Comparison of ENCODE assay signal across 8 mouse cellular contexts in the genomic region with DNA sequence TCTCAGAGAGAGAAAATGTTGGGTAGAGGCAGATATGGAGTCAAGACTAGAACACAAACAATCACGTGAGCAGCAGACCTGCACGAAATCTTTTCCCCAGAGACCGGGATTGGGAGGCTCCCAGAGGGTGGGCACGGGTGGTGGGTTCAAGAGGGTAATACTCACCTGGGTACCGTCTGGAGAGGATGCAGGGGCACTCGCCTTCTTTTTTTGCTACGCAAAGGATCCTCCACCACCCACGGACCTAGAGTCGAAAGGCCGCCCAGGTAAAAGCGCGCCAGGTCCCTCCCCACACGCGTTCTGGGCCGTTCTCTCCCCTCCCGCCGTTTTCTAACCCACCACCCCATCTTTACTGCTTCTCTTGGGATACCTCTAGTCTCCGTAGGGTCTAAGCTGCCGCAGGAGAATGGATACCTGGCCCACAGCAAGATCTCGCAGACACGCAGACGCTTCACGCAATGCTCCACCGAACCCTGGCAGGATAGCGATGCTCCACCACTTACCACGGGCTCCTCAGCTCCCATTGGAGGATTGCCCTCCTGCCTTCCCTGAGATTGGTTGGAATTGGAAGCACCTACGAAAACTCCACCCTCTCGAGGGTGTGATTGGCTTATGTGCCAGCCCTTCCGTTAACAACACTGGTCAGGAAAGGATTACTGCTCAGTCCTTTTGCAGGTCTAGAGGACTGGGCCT. TPM values are rescaled to one million over a fixed set of nuclear protein-coding genes. Genes with fewer than 3 reads are reported as not detected.
A peak's percentile ranks its signal among the peaks of the same experiment; 100 is the strongest.
DNase-seq lines count a peak whose midpoint lies in the region; ATAC-seq and TF ChIP-seq lines count a peak whose summit lies in the region.

Gene Kantr, minus strand, starts transcription at position 500 of the 693 bp plus-strand sequence.

- H3K4me2 ChIP-seq in neural tube, embryonic 15.5 days, result peak within 1 kb of the TSS; percentile 57

- no peaks in the 10 kb centered on the region; the same call in 1 of the 2 replicates for H3K4me1 ChIP-seq in lung, adult 2 months (ENCODE audit: control insufficient read depth, insufficient read depth, low read length)
- H3K4me1 ChIP-seq in neural tube, embryonic 15.5 days, result peaks cover 11% of the 10 kb centered on the region

- DNase-seq in NIH3T3 (ENCODE audit: low read depth), result peak; percentile 91
- DNase-seq in cerebellum, adult 9-10 months, result peak; percentile 89
- peak; percentile 88 for DNase-seq in forelimb bud, embryonic 11.5 days (ENCODE audit: low read depth, low spot score)
- DNase-seq in heart, postnatal 4 days, result peak; percentile 77
- DNase-seq in layer of hippocampus, adult 2 months (ENCODE audit: low spot score in 2 of 2), result peak; percentile 70 to 89
- DNase-seq in lung, adult 2 months, result peak; percentile 57
- DNase-seq in thymus, adult 18-20 months, result peak; percentile 37 to 69

- 21% methylated on average over 29 of the region's 29 CpGs for WGBS in lung, adult 2 months
- WGBS in neural tube, embryonic 15.5 days, result 22% methylated on average over 29 of the region's 29 CpGs

- no peaks in the 10 kb centered on the region for H3K36me3 ChIP-seq in neural tube, embryonic 15.5 days

- H3K9ac ChIP-seq in neural tube, embryonic 15.5 days (replicated peaks), result peak within 1 kb of the TSS; percentile 61

- H3K9me3 ChIP-seq in neural tube, embryonic 15.5 days (replicated peaks), result no peaks in the 10 kb centered on the region

- peak within 1 kb of the TSS; percentile 87 for H3K27ac ChIP-seq in layer of hippocampus, adult 2 months
- peak within 1 kb of the TSS; percentile 77 for H3K27ac ChIP-seq in neural tube, embryonic 15.5 days (replicated peaks)

- TF ChIP-seq CTCF in layer of hippocampus, adult 2 months (conservative IDR thresholded peaks at IDR 0.05), result no peak
- no peak for TF ChIP-seq CTCF in lung, adult 2 months (IDR thresholded peaks at IDR 0.05; ENCODE audit: insufficient read depth, low read length)

- TF ChIP-seq POLR2A in lung, adult 2 months (IDR thresholded peaks at IDR 0.05; ENCODE audit: borderline replicate concordance, extremely low read depth, low read depth, low read length), result peak; percentile 74; the same call in 1 of the 2 replicates

- peak; percentile 100 for ATAC-seq in neural tube, embryonic 15.5 days (ENCODE audit: low FRiP score)

- peaks cover 38% of the 10 kb centered on the region for H3K27me3 ChIP-seq in neural tube, embryonic 15.5 days (replicated peaks)

- H3K4me3 ChIP-seq in layer of hippocampus, adult 2 months, result peak within 1 kb of the TSS; percentile 69
- H3K4me3 ChIP-seq in lung, adult 2 months (replicated peaks; ENCODE audit: extremely low read depth, low read depth, low read length), result peak within 1 kb of the TSS; percentile 76
- peak within 1 kb of the TSS; percentile 53 for H3K4me3 ChIP-seq in neural tube, embryonic 15.5 days (replicated peaks)

RNA-seq across cellular contexts. Expression of gene Kantr, which starts in this region (rescaled TPM):
- 1 to 10 TPM; 3.0 to 3.5 TPM for total RNA-seq in heart, postnatal 4 days (2021)
- 10 to 100 TPM; 54.8 to 58.9 TPM for total RNA-seq in layer of hippocampus, adult 2 months (2021)
- 6.2 and 8.0 TPM in 2 replicates for polyA plus RNA-seq in lung, adult 2 months (2012; rRNA removed)
- polyA plus RNA-seq in neural tube, embryonic 15.5 days (2015; fragmentation: Nextera tagmentation; extraction: Ambion mirVana), result 30.0 and 32.4 TPM in 2 replicates

Comparison
In these comparisons a context has a peak if more than half of its experiments do, and no peak if none do; other contexts are left out.
1. Peak in every context shown above with its lines: DNase-seq, ATAC-seq, H3K4me3 ChIP-seq and H3K27ac ChIP-seq.
2. RNA of gene Kantr (total RNA-seq): 54.8 to 58.9 TPM in layer of hippocampus, adult 2 months; 3.0 to 3.5 TPM in heart, postnatal 4 days; every median in the first group is over 10 times any median in the second.